Mouse (Mus musculus): ENCODE results near the gene Cfap157.

DNA sequence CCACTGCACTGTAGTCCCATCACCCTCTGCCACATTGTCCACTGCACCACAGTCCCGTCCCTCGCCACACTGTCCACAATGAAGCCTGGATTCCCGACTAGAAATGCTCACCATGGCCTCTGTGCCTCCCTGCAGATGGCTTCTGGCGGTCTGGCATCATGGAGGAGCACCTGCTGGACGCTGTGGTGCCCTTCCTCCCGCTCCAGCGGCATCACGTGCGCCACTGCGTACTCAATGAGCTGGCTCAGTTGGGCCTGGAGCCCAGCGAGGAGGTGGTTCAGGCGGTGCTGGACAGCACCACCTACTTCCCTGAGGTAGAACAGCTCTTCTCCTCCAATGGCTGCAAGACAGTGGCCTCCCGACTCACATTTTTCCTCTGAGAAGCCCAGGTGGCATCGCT is 22.9 kb downstream of the Cfap157 start:
- TF ChIP-seq CTCF (IDR thresholded peaks at IDR 0.05; ENCODE audit: insufficient read depth, low read length) (no peak), POLR2A (IDR thresholded peaks at IDR 0.05; ENCODE audit: borderline replicate concordance, extremely low read depth, low read depth, low read length) (no peak)
